Mouse (Mus musculus): ENCODE measurements around the gene Dvl1.

The Dvl1 gene

DNA sequence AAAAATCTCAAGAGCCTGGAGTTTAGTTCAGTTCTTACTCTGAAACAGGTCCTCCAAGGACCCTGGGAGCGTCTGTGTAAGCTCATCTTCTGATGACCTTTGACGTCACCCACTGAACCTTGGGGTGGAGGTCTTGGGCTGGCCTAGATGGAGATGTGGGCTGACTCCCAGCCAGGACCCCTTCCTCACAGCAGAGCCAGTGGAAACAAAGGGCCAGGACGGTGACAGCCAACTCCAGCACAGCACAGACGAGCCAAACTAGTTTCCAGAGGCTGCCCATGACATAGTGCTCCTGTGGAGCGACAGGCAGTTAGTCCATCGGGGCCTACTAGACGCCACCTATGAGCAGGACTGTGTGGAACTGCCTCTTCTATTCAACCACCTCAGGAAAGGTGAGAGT lies 61.1 kb downstream of the Dvl1 start:
- DNase-seq (ENCODE audit: low spot score), result no peak

DNA sequence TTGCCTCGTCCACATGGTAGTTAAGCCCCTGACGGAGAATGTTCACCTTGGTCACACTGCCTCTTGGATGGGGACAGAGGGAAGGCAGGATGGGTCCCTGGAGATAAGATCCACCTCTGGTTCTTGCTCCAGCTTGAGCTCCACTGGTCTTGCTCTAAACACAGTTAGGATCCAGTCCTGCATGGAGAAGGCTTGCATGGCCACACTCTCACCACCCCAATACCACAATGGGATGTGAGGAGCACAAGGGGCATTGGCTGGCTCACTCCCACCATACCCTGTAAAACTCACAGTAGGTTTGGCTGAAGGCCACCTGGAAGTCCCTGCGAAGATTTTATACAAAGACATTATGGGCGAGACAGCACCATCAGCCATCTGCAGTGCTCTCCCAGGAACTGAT lies 61.5 kb downstream of the Dvl1 start:
- DNase-seq (ENCODE audit: low spot score), result no peak

Data from urinary bladder, postnatal 14 days (tissue).